Mouse (Mus musculus): Measurements from ENCODE around the gene Gm15013. TPM values are rescaled to one million over a fixed set of nuclear protein-coding genes. Genes with fewer than 3 reads are reported as not detected.
"Not testable (repeated sequence)": the region's sequence is repeated elsewhere in the genome, so short reads cannot be mapped to it uniquely, and the experiment has no call there.

Gm15013 gene
- polyA plus RNA-seq (2012; rRNA removed): 0.24 TPM in 1 of 2 replicates, not detected in the other

DNA sequence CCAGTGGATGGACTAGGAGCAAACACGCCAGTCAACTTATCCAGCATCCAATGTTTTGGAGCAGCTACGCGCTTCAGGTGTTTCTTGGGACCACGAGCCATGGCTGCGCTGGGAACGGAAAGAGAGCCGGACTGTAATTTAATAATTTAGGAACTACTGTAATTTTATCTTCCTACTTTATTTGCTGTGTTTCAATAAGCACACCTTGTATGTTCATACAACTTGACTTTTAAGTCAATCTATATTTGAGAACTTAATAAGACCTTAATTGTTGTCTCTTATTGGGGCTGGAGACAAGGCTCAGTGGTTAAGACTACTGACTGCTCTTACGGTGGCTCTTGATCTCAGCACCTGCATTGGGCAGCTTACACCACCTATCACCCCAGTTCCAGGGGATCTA, at the start of gene Gm15013:
Gene Gm15013, minus strand, starts transcription at position 101 of the 400 bp plus-strand sequence.
- no peak for DNase-seq (ENCODE audit: low read depth, low spot score)
- 99% methylated on average over 8 of the region's 8 CpGs for WGBS

DNA sequence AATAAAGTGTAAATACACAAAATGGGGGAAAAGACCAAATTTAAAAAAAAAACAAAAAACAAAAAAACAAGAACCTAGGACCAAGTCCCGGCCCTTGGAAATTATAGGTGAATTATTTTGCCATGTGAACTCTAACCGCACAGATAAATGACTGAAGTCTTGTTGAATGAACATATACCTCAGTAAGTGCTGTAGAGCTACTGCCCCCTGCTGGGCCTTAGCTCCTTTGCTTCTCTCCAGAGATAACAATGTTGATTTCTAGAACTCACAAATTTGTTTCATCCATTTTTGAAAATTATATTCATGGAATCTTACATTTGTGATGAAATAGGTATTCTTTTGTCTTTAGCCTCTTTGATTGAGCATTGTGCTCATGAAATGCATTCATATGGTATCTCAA, 48.3 kb upstream of the Gm15013 start:
- 48% methylated on average over 2 of the region's 2 CpGs for WGBS
- DNase-seq (ENCODE audit: low read depth, low spot score): no peak

DNA sequence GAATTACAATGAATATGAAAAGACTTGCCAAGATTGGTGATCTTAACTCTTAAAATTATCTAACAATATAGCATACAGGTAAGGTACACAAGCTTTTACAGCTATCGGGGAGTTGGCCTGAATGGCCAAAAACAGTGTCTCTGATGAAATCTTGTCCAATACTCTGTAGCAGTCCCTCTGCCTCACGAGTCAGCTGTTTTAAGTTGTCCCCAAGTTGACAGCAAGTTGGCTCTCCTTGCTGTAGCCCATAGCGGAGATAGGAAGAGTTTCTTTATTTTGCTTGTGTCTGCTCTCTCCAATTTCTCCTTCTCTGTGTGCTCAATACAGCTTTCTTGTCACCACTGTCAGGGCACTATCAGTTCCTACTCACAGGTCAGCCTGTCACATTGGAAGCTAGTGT, 44.4 kb upstream of the Gm15013 start:
- 74% methylated on average over 3 of the region's 3 CpGs for WGBS
- DNase-seq (ENCODE audit: low read depth, low spot score): not testable (repeated sequence)

DNA sequence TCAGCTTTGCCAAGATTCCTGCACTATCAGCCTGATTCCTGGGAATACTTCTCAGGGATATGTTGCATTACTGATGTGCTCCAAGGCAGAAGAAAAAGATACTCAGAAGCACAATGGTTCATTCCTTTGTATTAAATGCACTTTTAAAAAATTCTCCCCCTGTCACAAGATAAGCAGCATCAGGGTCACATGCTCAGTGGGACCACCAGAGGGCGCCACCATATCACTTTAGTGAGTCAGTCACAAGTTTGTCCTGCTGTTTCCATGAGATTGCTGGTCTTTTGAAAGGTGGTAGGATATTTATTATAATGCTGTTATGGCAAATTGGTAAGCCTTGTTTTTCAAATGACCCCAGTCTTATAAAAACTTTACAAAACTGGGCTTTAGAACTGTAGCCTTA, 37.6 kb upstream of the Gm15013 start:
- 0% methylated on average over 1 of the region's 1 CpGs for WGBS
- no peak for DNase-seq (ENCODE audit: low read depth, low spot score)

DNA sequence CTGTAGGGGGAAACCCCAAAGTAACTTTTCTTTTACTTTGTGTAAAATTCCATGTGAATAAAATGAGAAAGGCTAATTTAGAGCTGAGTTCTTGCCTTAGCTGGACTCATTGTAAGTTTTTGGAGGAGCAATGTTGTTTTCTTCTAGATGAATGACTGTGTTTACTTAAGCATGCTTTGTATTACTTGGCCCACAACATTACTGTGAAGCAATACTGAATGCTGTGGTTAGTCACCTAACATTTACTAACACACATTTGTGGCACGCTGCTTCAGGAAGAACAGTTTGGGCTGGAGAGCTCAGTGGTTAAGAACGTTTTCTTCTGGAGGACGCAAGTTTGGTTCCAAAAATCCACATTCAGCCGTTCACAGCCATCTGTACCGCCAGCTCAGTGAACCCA, 22.8 kb upstream of the Gm15013 start:
- WGBS: 81% methylated on average over 5 of the region's 5 CpGs
- no peak for DNase-seq (ENCODE audit: low read depth, low spot score)

DNA sequence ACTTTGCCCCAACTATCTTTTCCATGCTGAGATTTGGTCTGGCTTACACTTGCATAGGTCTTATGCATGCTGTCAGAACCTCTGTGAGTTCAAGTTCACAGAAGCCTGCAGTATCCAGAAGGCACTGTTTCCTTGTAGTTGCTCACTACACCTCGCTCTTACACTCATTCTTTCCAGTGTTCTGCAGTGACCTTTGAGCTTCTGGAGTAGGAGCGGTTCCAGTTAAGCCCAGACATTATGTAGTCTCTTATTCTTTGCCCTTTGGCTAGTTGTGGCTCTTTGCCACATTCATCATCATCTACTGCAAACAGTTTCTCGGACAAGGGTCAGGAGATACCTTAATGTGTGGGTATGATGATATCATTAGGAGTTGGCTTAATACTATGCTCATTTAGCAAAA, 16.3 kb upstream of the Gm15013 start:
- peak; percentile 51 for DNase-seq (ENCODE audit: low read depth, low spot score)
- WGBS: 49% methylated on average over 3 of the region's 3 CpGs

DNA sequence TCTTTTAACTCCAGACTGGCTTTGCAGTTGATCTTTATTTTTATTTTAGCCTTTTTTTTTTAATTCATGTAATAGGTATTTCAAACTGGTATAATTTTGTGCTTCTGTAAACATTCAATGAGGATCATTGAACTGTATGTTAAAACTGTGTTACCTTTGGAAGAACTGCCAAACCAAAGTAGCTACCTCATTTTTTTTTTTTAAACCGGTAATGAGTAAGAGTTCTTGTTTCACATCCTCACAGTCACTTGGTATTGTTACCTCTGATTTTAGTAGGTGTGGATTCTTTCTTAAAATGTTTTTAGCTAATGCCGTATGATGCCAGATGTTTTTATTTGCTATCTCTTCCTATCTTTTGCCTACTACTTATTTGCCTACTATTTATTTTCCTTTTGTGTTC, 8.1 kb upstream of the Gm15013 start:
- WGBS: 94% methylated on average over 2 of the region's 2 CpGs
- no peak for DNase-seq (ENCODE audit: low read depth, low spot score)

DNA sequence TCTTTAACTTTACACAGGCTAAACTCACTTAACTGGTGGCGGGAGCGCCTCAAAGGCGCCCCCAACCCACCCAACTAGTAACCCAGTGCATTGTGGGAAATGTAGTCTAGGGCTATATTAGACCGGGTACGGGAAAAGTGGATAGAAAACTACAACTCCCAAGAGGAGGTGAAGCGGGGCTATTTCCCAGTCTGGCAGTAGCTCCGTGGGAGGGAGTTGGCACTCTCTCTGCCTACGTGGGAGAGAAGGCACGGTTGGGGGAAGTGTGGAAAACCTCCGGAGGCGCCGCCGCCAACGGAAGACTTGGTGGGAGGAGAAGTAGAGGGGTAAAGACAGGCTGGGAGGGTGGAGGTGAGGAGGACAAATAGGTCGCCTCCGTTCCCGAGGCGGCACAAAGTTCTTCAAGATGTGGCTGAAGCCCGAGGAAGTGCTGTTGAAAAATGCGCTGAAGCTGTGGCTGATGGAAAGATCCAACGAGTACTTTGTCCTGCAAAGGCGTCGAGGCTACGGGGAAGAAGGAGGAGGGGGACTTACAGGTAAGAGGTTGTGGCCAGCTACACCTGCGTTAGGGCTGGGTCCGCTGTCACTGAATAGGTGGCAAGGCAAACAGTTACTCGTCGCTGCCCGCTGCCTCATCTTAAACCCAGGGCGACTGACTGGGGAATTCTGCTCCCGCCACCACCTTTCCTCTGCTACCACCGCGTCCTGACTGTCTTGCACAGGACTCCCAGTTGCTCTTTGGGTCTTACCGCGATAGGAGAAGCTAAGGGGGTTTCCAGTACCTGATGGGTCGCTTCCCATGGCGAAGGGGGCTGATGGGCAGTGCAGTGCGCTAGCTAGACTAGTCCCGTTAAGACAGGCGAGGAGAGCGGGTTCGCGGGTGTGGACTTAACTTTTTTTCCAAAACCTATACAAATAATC, 29.2 kb downstream of the Gm15013 start, which contains the start of gene Tbc1d8b:
Gene Tbc1d8b, plus strand, starts transcription at position 222 of the 921 bp plus-strand sequence.
- WGBS: 12% methylated on average over 43 of the region's 43 CpGs
- peak; percentile 73 for DNase-seq (ENCODE audit: low read depth, low spot score)

DNA sequence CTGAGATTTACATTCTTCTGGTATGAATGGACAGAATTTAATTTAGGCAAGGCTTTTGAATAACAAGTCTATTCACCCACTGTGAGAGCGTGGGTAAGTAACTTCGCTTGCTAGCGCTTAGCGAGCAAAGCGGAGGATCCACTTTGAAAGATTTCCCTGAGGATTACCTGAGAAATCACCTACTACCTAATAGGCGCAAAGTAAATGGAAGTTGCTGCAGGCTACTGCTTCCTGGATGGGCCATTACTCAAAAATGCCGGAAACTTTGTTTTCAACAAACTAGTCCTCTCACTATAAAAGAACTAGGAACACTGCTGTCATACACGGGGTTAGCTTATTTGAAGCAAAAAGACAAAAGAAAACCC, 29.9 kb downstream of the Gm15013 start:
- WGBS: 21% methylated on average over 8 of the region's 8 CpGs
- DNase-seq (ENCODE audit: low read depth, low spot score): no peak

DNA sequence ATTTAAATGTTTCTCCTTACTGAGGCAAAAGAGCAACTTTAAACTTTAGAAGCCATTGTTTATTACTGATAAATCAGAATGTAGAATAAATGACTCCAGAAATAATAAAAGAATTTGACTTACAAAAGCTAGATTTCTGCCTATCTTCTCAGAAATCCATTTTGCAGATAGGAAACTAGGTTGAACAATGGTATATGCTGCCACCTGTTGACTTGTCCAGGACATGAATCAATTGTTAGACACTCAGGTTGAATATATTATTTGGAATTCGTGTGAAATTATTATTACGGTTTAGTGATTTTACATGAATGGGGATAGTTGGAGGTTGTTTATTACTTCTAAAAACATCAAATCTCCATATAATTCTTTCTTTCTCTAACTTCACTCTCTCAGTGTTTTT, 48.5 kb downstream of the Gm15013 start:
- 59% methylated on average over 2 of the region's 2 CpGs for WGBS
- no peak for DNase-seq (ENCODE audit: low read depth, low spot score)

Other genes with a start within 250 kb of the Gm15013 start
- gene D330045A20Rik, start 234.1 kb downstream of the Gm15013 start, polyA plus RNA-seq (2012; rRNA removed): 0.10 and 0.31 TPM in 2 replicates
- gene Rnf128, start 151.2 kb downstream of the Gm15013 start, polyA plus RNA-seq (2012; rRNA removed): 30.0 and 59.9 TPM in 2 replicates
- gene Tbc1d8b, start 29.5 kb downstream of the Gm15013 start, polyA plus RNA-seq (2012; rRNA removed): 1.5 and 3.9 TPM in 2 replicates
- 0.46 TPM in 1 of 2 replicates, not detected in the other for gene Ripply1, start 67.9 kb upstream of the Gm15013 start, polyA plus RNA-seq (2012; rRNA removed)
- 47.1 and 114 TPM in 2 replicates for gene Cldn2, start 86.3 kb upstream of the Gm15013 start, polyA plus RNA-seq (2012; rRNA removed)
- 1.7 and 2.7 TPM in 2 replicates for gene Morc4, start 157.2 kb upstream of the Gm15013 start, polyA plus RNA-seq (2012; rRNA removed)